Mouse (Mus musculus) embryonic facial prominence, embryonic 14.5 days (tissue): ENCODE data around the gene Cotl1. TPM values are rescaled to one million over a fixed set of nuclear protein-coding genes. Genes with fewer than 3 reads are reported as not detected.

Experiments
- polyA plus RNA-seq: library from polyadenylated mRNA; unstranded; fragments of >200 nt; fragmentation: Nextera tagmentation; extraction: Ambion mirVana; gene quantifications from 2 replicates; pipeline ENCODE4 v1.2.1, GENCODE M21; 2014

Gene Cotl1
- polyA plus RNA-seq, 1 experiment from 2014 or later, result 255 TPM

Other genes starting within 250 kb of the Cotl1 start
- 7.9 and 11.3 TPM in 2 replicates for gene Taf1c, start 235.3 kb downstream of the Cotl1 start, polyA plus RNA-seq
- 0.14 and 0.17 TPM in 2 replicates for gene Adad2, start 227.8 kb downstream of the Cotl1 start, polyA plus RNA-seq
- 0.28 and 0.48 TPM in 2 replicates for gene Kcng4, start 204.9 kb downstream of the Cotl1 start, polyA plus RNA-seq
- 2.0 and 3.5 TPM in 2 replicates for gene Wfdc1, start 174.2 kb downstream of the Cotl1 start, polyA plus RNA-seq
- 1.3 and 1.8 TPM in 2 replicates for gene Atp2c2, start 140.5 kb downstream of the Cotl1 start, polyA plus RNA-seq
- 5.4 and 5.5 TPM in 2 replicates for gene Tldc1, start 62.1 kb downstream of the Cotl1 start, polyA plus RNA-seq
- gene Klhl36, start 21.7 kb upstream of the Cotl1 start, polyA plus RNA-seq, result 8.6 and 10.1 TPM in 2 replicates
- gene Usp10, start 69.8 kb upstream of the Cotl1 start, polyA plus RNA-seq, result 90.5 and 93.0 TPM in 2 replicates
- 1.5 TPM in 1 of 2 replicates, not detected in the other for gene Gm20388, start 70.3 kb upstream of the Cotl1 start, polyA plus RNA-seq
- 4.9 and 5.6 TPM in 2 replicates for gene Crispld2, start 151.9 kb upstream of the Cotl1 start, polyA plus RNA-seq